In the genomic region with DNA sequence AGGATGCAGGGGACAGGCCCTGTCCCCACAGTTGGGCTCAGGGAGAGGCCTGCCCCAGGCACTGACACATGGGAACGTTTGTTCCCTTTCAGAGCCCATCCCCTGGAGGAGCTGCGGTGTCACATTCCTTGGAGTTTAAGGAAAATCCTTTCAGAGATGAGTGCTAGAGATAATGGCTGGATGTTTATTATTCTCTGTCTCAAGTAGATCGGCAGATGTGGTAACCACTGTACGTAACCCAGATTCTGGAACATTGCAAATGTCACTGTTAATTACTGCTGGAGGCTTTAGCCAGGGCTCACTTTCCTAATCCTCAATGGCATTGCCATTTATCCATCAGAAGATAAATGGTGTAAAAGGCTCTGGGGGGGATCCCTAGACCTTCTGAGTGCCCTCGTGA, we compare ENCODE assay signal across 19 mouse cellular contexts. TPM values are rescaled to one million over a fixed set of nuclear protein-coding genes. Genes with fewer than 3 reads are reported as not detected.
DNase-seq lines count a peak whose midpoint lies in the region; ATAC-seq and TF ChIP-seq lines count a peak whose summit lies in the region.
"Had no signal": no experiment of that assay in that cellular context is flagged by ENCODE, and none has a peak within 500 bp of the region (broad histone marks: within the 10 kb centered on the region; RNA-seq: fewer than 3 reads in every experiment).

No protein-coding gene starts in this region.

- H3K9ac ChIP-seq in embryonic facial prominence, embryonic 12.5 days: no peak overlapping the region
- H3K9ac ChIP-seq: heart, embryonic 13.5 days; hindbrain, embryonic 15.5 days; limb, embryonic 12.5 days; liver, embryonic 13.5 days; neural tube, embryonic 15.5 days had no signal

- ATAC-seq in embryonic facial prominence, embryonic 12.5 days (ENCODE audit: insufficient number of reproducible peaks, insufficient read depth, low FRiP score, low TSS enrichment): no peak
- no peak for ATAC-seq in CD4-positive, CD25-positive, alpha-beta regulatory T cell, adult 4 months
- ATAC-seq: forebrain, embryonic 14.5 days; intestine, embryonic 16.5 days had no signal

- 16% methylated on average over 5 of the region's 5 CpGs for WGBS in embryonic facial prominence, embryonic 12.5 days

- H3K9me3 ChIP-seq in embryonic facial prominence, embryonic 12.5 days: no peaks in the 10 kb centered on the region
- H3K9me3 ChIP-seq: heart, embryonic 13.5 days; hindbrain, embryonic 15.5 days; limb, embryonic 12.5 days; liver, embryonic 13.5 days; neural tube, embryonic 15.5 days had no signal

- peaks cover 17% of the 10 kb centered on the region; the same call in 1 of the 2 replicates for H3K4me1 ChIP-seq in embryonic facial prominence, embryonic 12.5 days
- H3K4me1 ChIP-seq: limb, embryonic 12.5 days; liver, embryonic 13.5 days had no signal

- DNase-seq in layer of hippocampus, adult 2 months (ENCODE audit: low spot score in 2 of 2): no peak
- DNase-seq in layer of hippocampus, adult 9-10 months (ENCODE audit: low spot score): no peak
- peak; percentile 75 for DNase-seq in NIH3T3 (ENCODE audit: low read depth)
- DNase-seq in retina, postnatal 1 day: peak; percentile 57
- no peak for DNase-seq in thymus, postnatal 25 days
- DNase-seq: cerebellum, adult 9-10 months; liver, embryonic 13.5 days; midbrain, embryonic 14.5 days; right cerebral cortex, postnatal 4 days had no signal

- H3K27ac ChIP-seq in layer of hippocampus, adult 2 months: peak overlapping the region; percentile 63; the same call in 1 of the 2 replicates
- 0 out of 2 replicates have a peak overlapping the region, but pooled peaks have one; percentile 7 for H3K27ac ChIP-seq in embryonic facial prominence, embryonic 12.5 days
- H3K27ac ChIP-seq: heart, embryonic 13.5 days; hindbrain, embryonic 15.5 days; limb, embryonic 12.5 days; liver, embryonic 13.5 days; neural tube, embryonic 15.5 days had no signal

- no peak overlapping the region for H3K4me2 ChIP-seq in embryonic facial prominence, embryonic 12.5 days (replicated peaks)
- H3K4me2 ChIP-seq: heart, embryonic 13.5 days; hindbrain, embryonic 15.5 days; limb, embryonic 12.5 days; liver, embryonic 13.5 days; neural tube, embryonic 15.5 days had no signal

- H3K4me3 ChIP-seq in layer of hippocampus, adult 2 months: no peak overlapping the region
- no peak overlapping the region for H3K4me3 ChIP-seq in embryonic facial prominence, embryonic 12.5 days
- H3K4me3 ChIP-seq: erythroblast, embryonic 14.5 days; heart, embryonic 13.5 days; hindbrain, embryonic 15.5 days; limb, embryonic 12.5 days; liver, embryonic 13.5 days; neural tube, embryonic 15.5 days had no signal

- no peaks in the 10 kb centered on the region for H3K27me3 ChIP-seq in embryonic facial prominence, embryonic 12.5 days
- H3K27me3 ChIP-seq: heart, embryonic 13.5 days; hindbrain, embryonic 15.5 days; limb, embryonic 12.5 days; liver, embryonic 13.5 days; neural tube, embryonic 15.5 days had no signal

- H3K36me3 ChIP-seq in embryonic facial prominence, embryonic 12.5 days: no peaks in the 10 kb centered on the region
- H3K36me3 ChIP-seq: heart, embryonic 13.5 days; hindbrain, embryonic 15.5 days; limb, embryonic 12.5 days; liver, embryonic 13.5 days; neural tube, embryonic 15.5 days had no signal

- TF ChIP-seq CTCF in layer of hippocampus, adult 2 months (conservative IDR thresholded peaks at IDR 0.05): no peak

RNA-seq across cellular contexts. Expression of a gene that starts 44.9 kb away (rescaled TPM):
- 100 to 1,000 TPM; 662 to 678 TPM for total RNA-seq in layer of hippocampus, adult 2 months (2021)
- polyA plus RNA-seq in embryonic facial prominence, embryonic 12.5 days (2016; fragmentation: Nextera tagmentation; extraction: Ambion mirVana): 12.9 and 16.7 TPM in 2 replicates
- under 1 TPM in 1 of 2 experiments, not detected in 1; 0.43 TPM for polyA plus RNA-seq in CD4-positive, CD25-positive, alpha-beta regulatory T cell, adult 4 months (2017; shearing (Covaris generic))
- total RNA-seq: megakaryocyte, adult 5-6 weeks had no signal

Comparison
In these comparisons a context has a peak if more than half of its experiments do, and no peak if none do; other contexts are left out.
1. DNase-seq: peak in NIH3T3 (single experiment) and retina, postnatal 1 day (single experiment); none in layer of hippocampus, adult 2 months (0 of 2), layer of hippocampus, adult 9-10 months (single experiment) and thymus, postnatal 25 days (single experiment).